Mouse (Mus musculus) neural tube, embryonic 12.5 days (tissue): ENCODE measurements around the gene Fat3. TPM values are rescaled to one million over a fixed set of nuclear protein-coding genes. Genes with fewer than 3 reads are reported as not detected.

Source experiments
- ATAC-seq: fragments of 200-750 bp; cut with Nextera tagmentation; 2 replicates; pipeline ENCODE4 v1.8.0; 2017; ENCODE audit warnings: low read depth, mild to moderate bottlenecking, moderate TSS enrichment, moderate library complexity; ENCODE audit not compliant: low FRiP score
- H3K27ac ChIP-seq: fragments of 300-500 bp; sonication (generic); 2 replicates; pipeline ENCODE4 v1.5.1; 2016
- H3K27me3 ChIP-seq: fragments of 300-500 bp; sonication (generic); replicated peaks from 2 replicates; pipeline ENCODE4 v1.6.1; 2016; ENCODE audit warnings: mild to moderate bottlenecking
- H3K36me3 ChIP-seq: fragments of 300-500 bp; sonication (generic); 2 replicates; pipeline ENCODE4 v1.6.1; 2016; ENCODE audit warnings: mild to moderate bottlenecking
- H3K4me1 ChIP-seq: fragments of 300-500 bp; sonication (generic); 2 replicates; pipeline ENCODE4 v1.6.1; 2016
- H3K4me2 ChIP-seq: fragments of 300-500 bp; sonication (generic); replicated peaks from 2 replicates; pipeline ENCODE4 v1.6.1; 2016; ENCODE audit warnings: mild to moderate bottlenecking
- H3K4me3 ChIP-seq: fragments of 300-500 bp; sonication (generic); 2 replicates; pipeline ENCODE4 v1.5.1; 2016
- H3K9ac ChIP-seq: fragments of 300-500 bp; sonication (generic); 2 replicates; pipeline ENCODE4 v1.6.1; 2016; ENCODE audit warnings: mild to moderate bottlenecking
- H3K9me3 ChIP-seq: fragments of 300-500 bp; sonication (generic); 2 replicates; pipeline ENCODE4 v1.6.1; 2016; ENCODE audit warnings: mild to moderate bottlenecking
- WGBS: fragments of 180-500 bp; shearing (Covaris S2); methylation state at CpG from one replicate; pipeline ENCODE4 v1.1.7; 2016; 5-methylcytosine and 5-hydroxymethylcytosine counted together
- polyA plus RNA-seq: library from polyadenylated mRNA; unstranded; fragments of >200 nt; fragmentation: Nextera tagmentation; extraction: Ambion mirVana; gene quantifications from 2 replicates; pipeline ENCODE4 v1.2.1, GENCODE M21; 2016

Fat3 gene
- polyA plus RNA-seq, 1 experiment from 2014 or later, result 12.2 TPM

- no peak overlapping the region for H3K4me3 ChIP-seq
- no peaks in the 10 kb centered on the region for H3K9me3 ChIP-seq
- no peak overlapping the region for H3K27ac ChIP-seq
- H3K4me2 ChIP-seq, result no peak overlapping the region
- H3K36me3 ChIP-seq, result no peaks in the 10 kb centered on the region
- no peaks in the 10 kb centered on the region for H3K27me3 ChIP-seq
- ATAC-seq, result no peak
- H3K9ac ChIP-seq, result no peak overlapping the region
- 76% methylated on average over 4 of the region's 4 CpGs for WGBS
- no peaks in the 10 kb centered on the region for H3K4me1 ChIP-seq
Observed at GRCm38 (mm10) chr9:16270056-16270767, 230.9 kb downstream of the Fat3 start.

DNA sequence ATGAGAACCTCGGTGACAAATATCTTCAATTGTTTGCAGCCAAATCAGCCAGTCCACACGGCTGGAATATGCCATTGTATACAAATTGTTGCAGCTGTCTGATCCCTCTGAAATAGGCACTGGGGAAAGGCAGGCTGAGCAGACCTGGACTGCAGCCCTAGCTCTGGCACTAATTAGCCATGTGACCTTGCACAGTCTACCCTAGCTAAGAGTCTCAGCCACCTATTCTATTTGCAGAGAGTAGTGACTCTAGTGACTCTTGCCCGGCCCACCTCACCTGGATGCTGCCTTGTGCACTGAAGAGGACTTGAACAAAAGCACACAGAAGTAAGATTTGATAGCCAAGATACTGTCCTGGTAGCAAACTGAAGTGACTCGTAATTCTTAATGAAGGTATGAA lies 235.6 kb downstream of the Fat3 start:
- WGBS, result 87% methylated on average over 4 of the region's 4 CpGs
- Histone ChIP-seq H3K9me3 (no peaks in the 10 kb centered on the region), H3K27me3 (no peaks in the 10 kb centered on the region), H3K4me1 (no peaks in the 10 kb centered on the region), H3K4me3 (no peak overlapping the region), H3K4me2 (no peak overlapping the region), H3K9ac (no peak overlapping the region), H3K36me3 (no peaks in the 10 kb centered on the region), H3K27ac (no peak overlapping the region)
- ATAC-seq, result no peak

DNA sequence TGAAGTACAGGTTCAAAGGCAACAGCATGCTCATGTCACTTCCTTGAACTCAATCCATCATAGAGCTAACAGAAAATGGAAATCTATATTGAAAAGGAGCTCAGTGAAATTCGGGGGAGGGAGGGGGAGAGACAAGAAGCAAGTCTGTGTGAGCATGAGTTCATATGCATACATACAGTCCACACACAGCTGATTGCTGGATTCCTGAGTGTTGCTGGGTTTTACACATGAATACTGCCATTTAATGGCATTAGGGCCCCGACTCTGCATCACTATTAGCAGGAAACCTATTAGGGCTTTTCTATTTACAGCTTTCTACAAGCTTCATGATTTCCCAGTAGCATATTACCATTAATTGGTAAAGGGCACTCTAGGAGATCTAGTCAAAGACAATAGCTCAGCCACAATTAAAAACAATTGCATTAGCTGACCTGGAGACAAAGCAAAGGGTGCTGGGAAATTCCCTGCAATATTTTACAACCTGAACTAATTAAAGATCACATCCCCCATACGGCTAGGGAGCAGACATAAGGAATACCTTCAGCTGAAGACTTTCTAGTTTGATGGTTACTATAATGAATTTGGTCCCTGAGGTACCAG lies 243.7 kb downstream of the Fat3 start:
- no peak overlapping the region for H3K9ac ChIP-seq
- H3K4me1 ChIP-seq, result peaks cover 25% of the 10 kb centered on the region
- H3K36me3 ChIP-seq, result no peaks in the 10 kb centered on the region
- ATAC-seq, result peak; percentile 73; the same call in 1 of the 2 replicates
- no peak overlapping the region for H3K4me2 ChIP-seq
- no peaks in the 10 kb centered on the region for H3K27me3 ChIP-seq
- no peaks in the 10 kb centered on the region for H3K9me3 ChIP-seq
- no peak overlapping the region for H3K4me3 ChIP-seq
- 26% methylated on average over 3 of the region's 3 CpGs for WGBS
- H3K27ac ChIP-seq, result no peak overlapping the region

DNA sequence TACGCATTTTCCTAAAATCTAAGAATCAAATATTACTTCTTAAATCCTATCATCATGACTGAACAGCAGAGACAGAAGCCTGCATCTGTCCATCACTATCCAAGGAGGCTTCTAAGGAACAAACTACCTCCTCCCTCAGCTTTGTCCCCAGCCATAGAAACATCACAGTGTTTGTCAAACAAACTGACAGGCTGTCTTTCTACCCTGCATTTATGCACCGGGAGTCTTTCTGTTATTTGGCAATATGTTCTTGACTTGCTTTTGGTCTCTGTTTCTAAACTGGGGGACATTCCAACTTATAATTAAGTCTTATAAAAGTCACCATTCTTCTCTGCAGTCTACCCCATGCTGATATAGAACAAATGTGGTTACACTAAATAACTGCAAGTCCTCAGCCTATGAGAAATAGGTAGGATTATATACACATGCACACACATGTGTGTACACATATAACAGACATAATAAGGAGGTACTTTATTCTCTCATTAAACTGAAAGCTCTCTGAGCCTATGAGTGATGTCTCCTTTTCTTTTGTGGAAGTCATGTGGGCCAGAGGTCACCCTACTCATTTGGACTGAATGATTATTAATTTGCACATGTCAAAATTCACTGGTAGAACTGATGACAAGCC lies 244.4 kb downstream of the Fat3 start:
- WGBS, result 81% methylated on average over 2 of the region's 2 CpGs
- no peaks in the 10 kb centered on the region for H3K27me3 ChIP-seq
- H3K36me3 ChIP-seq, result no peaks in the 10 kb centered on the region
- no peak overlapping the region for H3K27ac ChIP-seq
- H3K9me3 ChIP-seq, result no peaks in the 10 kb centered on the region
- peaks cover 25% of the 10 kb centered on the region for H3K4me1 ChIP-seq
- no peak overlapping the region for H3K9ac ChIP-seq
- no peak overlapping the region for H3K4me3 ChIP-seq
- no peak for ATAC-seq
- H3K4me2 ChIP-seq, result no peak overlapping the region

DNA sequence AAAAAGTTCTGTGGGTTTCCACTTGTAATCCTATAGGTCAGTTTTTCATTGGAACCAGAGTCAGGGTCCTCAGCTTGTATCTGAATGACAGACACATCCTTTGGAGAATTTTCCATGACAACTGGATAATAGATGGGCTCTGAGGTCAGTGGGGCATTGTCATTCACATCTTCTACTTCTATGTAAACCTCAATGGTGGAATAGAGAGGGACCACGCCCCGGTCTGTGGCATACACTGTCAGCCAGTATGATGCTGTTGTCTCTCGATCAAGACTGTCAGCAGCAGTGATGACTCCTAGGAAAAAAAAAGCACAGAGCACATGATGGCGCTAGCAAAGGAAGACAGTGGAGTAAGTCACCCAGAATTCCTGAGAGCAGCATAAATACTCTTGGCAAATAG lies 254.3 kb downstream of the Fat3 start:
- ATAC-seq, result no peak
- Histone ChIP-seq H3K4me1 (no peaks in the 10 kb centered on the region), H3K27me3 (no peaks in the 10 kb centered on the region), H3K9ac (no peak overlapping the region), H3K36me3 (no peaks in the 10 kb centered on the region), H3K27ac (no peak overlapping the region), H3K4me3 (no peak overlapping the region), H3K9me3 (no peaks in the 10 kb centered on the region), H3K4me2 (no peak overlapping the region)
- 86% methylated on average over 4 of the region's 4 CpGs for WGBS

GRCm38 (mm10) chr9:16231575-16231974 lies 269.5 kb downstream of the Fat3 start:
- no peak overlapping the region for H3K4me3 ChIP-seq
- peaks cover 23% of the 10 kb centered on the region for H3K4me1 ChIP-seq
- ATAC-seq, result peak; percentile 49; the same call in 1 of the 2 replicates
- H3K9me3 ChIP-seq, result no peaks in the 10 kb centered on the region
- H3K36me3 ChIP-seq, result no peaks in the 10 kb centered on the region
- H3K27me3 ChIP-seq, result no peaks in the 10 kb centered on the region
- 25% methylated on average over 4 of the region's 4 CpGs for WGBS
- no peak overlapping the region for H3K9ac ChIP-seq
- H3K4me2 ChIP-seq, result no peak overlapping the region
- H3K27ac ChIP-seq, result no peak overlapping the region

DNA sequence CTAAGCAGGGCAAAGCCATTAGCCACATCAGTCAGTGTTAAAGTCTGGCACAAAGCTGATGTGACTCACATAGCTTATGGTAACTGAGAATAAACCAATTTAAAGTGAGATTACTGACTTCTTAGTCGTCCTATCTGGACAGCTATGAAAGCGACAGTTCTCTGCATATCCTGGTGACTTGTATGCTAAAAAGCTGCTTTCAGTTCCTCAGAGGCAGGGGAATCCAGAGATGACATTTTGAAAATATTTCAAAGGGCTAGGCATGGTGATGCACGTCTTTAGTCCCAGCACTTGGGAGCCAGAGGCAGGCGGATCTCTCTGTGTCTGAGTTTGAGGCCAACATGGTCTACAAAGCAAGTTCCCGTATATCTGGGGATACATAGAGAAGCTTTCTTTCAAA lies 272.2 kb downstream of the Fat3 start:
- no peak overlapping the region for H3K4me3 ChIP-seq
- WGBS, result 76% methylated on average over 5 of the region's 5 CpGs
- no peaks in the 10 kb centered on the region for H3K27me3 ChIP-seq
- no peak overlapping the region for H3K27ac ChIP-seq
- no peaks in the 10 kb centered on the region for H3K36me3 ChIP-seq
- no peak for ATAC-seq
- H3K4me1 ChIP-seq, result peaks cover 27% of the 10 kb centered on the region
- H3K9me3 ChIP-seq, result no peaks in the 10 kb centered on the region
- no peak overlapping the region for H3K4me2 ChIP-seq
- H3K9ac ChIP-seq, result no peak overlapping the region

- 77% methylated on average over 2 of the region's 2 CpGs for WGBS
Observed at GRCm38 (mm10) chr9:16227398-16227797, 273.7 kb downstream of the Fat3 start.

GRCm38 (mm10) chr9:16226545-16226944 lies 274.5 kb downstream of the Fat3 start:
- no peaks in the 10 kb centered on the region for H3K36me3 ChIP-seq
- no peak for ATAC-seq
- no peak overlapping the region for H3K4me2 ChIP-seq
- H3K9me3 ChIP-seq, result no peaks in the 10 kb centered on the region
- H3K27ac ChIP-seq, result no peak overlapping the region
- H3K9ac ChIP-seq, result no peak overlapping the region
- no peak overlapping the region for H3K4me3 ChIP-seq
- H3K27me3 ChIP-seq, result no peaks in the 10 kb centered on the region
- peaks cover 35% of the 10 kb centered on the region for H3K4me1 ChIP-seq

More at GRCm38 (mm10) chr9:16227398-16227797, 273.7 kb downstream of the Fat3 start:
- Histone ChIP-seq H3K27ac (no peak overlapping the region), H3K4me3 (no peak overlapping the region), H3K27me3 (no peaks in the 10 kb centered on the region), H3K9ac (no peak overlapping the region), H3K4me2 (no peak overlapping the region), H3K36me3 (no peaks in the 10 kb centered on the region), H3K9me3 (no peaks in the 10 kb centered on the region), H3K4me1 (peaks cover 31% of the 10 kb centered on the region)
- ATAC-seq, result no peak

DNA sequence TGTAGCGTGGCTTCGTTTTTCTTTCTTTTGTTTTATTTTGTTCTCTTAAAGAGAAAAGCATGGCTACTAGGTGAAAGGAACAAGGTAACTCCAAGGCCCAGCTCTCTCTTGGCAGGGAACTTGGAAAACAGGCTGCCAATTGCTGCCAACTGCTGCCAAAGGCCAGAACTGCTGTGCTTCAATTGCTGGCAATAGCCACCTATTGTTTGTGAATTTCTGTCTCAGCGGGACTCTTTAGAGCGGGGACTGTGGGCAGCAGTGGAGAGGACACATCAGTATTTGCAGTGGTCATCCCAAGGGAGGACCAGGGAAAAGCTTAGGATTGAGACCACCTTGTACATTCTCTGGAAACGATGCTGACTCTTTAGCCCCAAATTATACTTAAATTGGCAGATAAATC lies 279.2 kb downstream of the Fat3 start:
- H3K9ac ChIP-seq, result no peak overlapping the region

GRCm38 (mm10) chr9:16216235-16216634 lies 284.9 kb downstream of the Fat3 start:
- 69% methylated on average over 6 of the region's 6 CpGs for WGBS
- H3K27me3 ChIP-seq, result no peaks in the 10 kb centered on the region
- H3K9ac ChIP-seq, result no peak overlapping the region
- H3K9me3 ChIP-seq, result no peaks in the 10 kb centered on the region
- peaks cover 16% of the 10 kb centered on the region for H3K4me1 ChIP-seq
- H3K4me3 ChIP-seq, result no peak overlapping the region
- no peak overlapping the region for H3K4me2 ChIP-seq
- no peaks in the 10 kb centered on the region for H3K36me3 ChIP-seq
- no peak overlapping the region for H3K27ac ChIP-seq
- no peak for ATAC-seq

More for the DNA sequence above, 279.2 kb downstream of the Fat3 start:
- no peak overlapping the region for H3K4me2 ChIP-seq
- H3K9me3 ChIP-seq, result no peaks in the 10 kb centered on the region
- no peaks in the 10 kb centered on the region for H3K36me3 ChIP-seq
- ATAC-seq, result no peak
- H3K4me3 ChIP-seq, result no peak overlapping the region
- no peak overlapping the region for H3K27ac ChIP-seq
- WGBS, result 26% methylated on average over 5 of the region's 5 CpGs
- H3K27me3 ChIP-seq, result no peaks in the 10 kb centered on the region
- peaks cover 19% of the 10 kb centered on the region for H3K4me1 ChIP-seq

DNA sequence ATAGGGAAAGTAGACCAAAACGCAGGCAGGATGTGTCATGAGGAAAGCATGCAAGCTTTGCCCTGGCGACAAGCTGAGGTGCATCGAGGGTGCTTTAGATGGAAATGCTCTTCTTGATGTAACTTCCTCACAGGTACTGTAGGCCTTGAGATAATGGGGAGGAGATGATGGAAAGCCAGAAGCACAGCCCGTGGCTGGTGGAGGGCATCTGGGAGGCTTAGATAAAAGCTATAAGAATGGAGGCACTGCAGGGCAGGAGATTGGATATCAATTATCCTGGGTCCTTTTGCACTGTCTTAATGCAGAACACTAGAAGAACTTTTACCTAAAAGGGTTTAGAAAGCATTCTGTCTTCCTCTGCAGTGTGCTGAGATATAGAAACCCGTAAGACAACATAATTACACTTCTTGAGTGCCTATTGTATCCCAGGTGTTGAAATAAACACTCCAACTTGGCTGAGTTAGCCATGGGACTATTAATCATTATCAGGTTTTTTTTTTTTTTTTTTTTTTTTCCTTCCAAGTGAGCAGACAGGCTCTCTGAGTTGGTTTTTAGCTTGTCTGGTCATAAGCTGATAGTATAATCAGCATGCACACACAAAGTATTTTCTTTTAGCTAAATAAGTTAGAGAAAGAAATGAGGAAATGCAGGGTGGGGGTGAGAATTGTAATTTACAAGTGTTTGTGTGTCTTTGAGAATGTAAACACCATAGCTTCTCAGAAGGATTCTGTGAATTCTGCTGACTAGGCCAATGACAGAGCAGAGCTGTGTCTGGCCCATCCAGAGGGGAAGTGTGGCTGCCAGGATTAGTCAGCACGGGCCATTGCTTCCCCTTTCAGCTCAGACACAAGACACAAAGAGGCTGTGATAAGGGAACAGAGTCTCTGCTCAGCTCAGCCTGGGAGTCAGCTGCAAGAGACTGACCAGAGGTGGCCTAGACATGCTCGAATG lies 286.1 kb downstream of the Fat3 start:
- Histone ChIP-seq H3K4me2 (no peak overlapping the region), H3K4me3 (no peak overlapping the region), H3K9ac (no peak overlapping the region), H3K27me3 (no peaks in the 10 kb centered on the region), H3K36me3 (no peaks in the 10 kb centered on the region), H3K9me3 (no peaks in the 10 kb centered on the region), H3K4me1 (peaks cover 16% of the 10 kb centered on the region), H3K27ac (no peak overlapping the region)
- 54% methylated on average over 7 of the region's 7 CpGs for WGBS
- peak; percentile 87 for ATAC-seq
